Mouse (Mus musculus): ENCODE results near the gene Metrn. TPM values are rescaled to one million over a fixed set of nuclear protein-coding genes. Genes with fewer than 3 reads are reported as not detected.
A peak's percentile ranks its signal among the peaks of the same experiment; 100 is the strongest.

Gene Metrn
- polyA plus RNA-seq, 1 experiment from 2014 or later: 21.4 TPM

DNA sequence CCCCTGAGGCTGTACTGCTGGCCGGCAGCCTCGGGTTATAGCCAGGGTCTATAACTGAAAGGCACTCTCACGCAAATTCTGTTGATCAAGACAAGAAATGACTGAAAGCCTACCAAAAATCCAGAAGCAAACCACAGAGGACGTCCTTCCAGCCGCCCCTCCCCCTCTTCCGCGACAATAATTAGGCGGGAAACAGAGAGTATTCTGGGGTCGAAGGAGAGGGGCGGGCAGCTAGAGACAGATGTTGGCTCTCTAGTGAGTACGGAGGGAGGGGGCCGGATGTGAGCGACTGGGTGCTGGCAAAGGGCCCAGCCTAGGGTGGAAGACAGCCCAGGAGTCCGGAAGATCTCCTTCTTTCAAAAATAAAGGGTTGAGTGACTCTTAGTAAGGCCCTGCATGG lies 4.3 kb downstream of the Metrn start, which contains the start of gene Fam173a:
Fam173a (minus strand) TSS at position 287 of the 400 bp plus-strand sequence.
- H3K36me3 ChIP-seq (ENCODE audit: control insufficient read depth, insufficient read depth): peaks cover 16% of the 10 kb centered on the region; the same call in 1 of the 2 replicates
- H3K4me2 ChIP-seq (replicated peaks; ENCODE audit: low read depth): peak within 1 kb of the TSS; percentile 85
- no peaks in the 10 kb centered on the region for H3K27me3 ChIP-seq (replicated peaks; ENCODE audit: control insufficient read depth, insufficient read depth, low read length)
- ATAC-seq: peak; percentile 25; the same call in 1 of the 2 replicates
- peak within 1 kb of the TSS; percentile 76 for H3K9ac ChIP-seq (ENCODE audit: low read depth, low read length)
- peak within 1 kb of the TSS; percentile 99 for H3K27ac ChIP-seq (ENCODE audit: low read depth, low read length)
- peak within 1 kb of the TSS; percentile 83 for H3K4me3 ChIP-seq (ENCODE audit: low read depth, low read length)
- WGBS: 0% methylated on average over 14 of the region's 14 CpGs
- TF ChIP-seq CTCF (IDR thresholded peaks at IDR 0.05; ENCODE audit: low read depth): no peak
- H3K9me3 ChIP-seq (ENCODE audit: control insufficient read depth): no peaks in the 10 kb centered on the region
- peaks cover 22% of the 10 kb centered on the region; the same call in 1 of the 2 replicates for H3K4me1 ChIP-seq (replicated peaks; ENCODE audit: control insufficient read depth, insufficient read depth, low read length)

DNA sequence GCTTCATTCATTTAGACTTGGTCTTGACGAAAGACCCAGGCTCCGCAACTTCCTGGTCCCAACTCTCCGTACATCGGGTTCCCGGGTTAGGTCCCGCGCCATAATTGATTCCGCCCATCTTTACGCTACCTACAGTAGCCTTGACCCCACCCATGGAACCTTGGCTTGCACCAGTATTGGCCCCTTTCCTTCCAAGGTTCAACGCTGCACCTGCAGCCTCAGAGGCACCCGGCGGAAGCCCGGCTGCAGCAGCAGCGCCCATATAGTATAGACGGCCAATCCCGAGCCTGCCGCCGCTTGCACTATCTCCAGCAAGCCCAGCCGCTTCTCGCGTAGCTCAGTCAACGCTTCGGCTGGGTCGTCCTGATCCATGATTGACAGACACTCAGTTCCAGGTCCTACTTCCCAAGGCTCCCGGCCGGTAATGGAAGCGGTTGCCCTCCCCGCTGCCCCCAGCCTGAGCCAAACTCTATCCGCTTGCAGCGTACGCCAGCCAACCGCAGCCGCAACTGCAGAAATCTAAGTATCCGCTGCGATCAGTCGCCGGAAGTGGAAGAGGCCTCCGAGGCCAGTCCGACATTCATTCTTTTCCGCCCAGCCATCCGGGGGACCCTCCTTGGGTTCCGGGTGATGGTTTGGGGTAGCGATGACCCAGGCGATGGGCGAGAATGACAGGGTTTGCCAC lies 5.0 kb downstream of the Metrn start:
- peak overlapping the region; percentile 99 for H3K27ac ChIP-seq (ENCODE audit: low read depth, low read length)
- H3K36me3 ChIP-seq (ENCODE audit: control insufficient read depth, insufficient read depth): peaks cover 19% of the 10 kb centered on the region; the same call in 1 of the 2 replicates
- H3K9me3 ChIP-seq (ENCODE audit: control insufficient read depth): no peaks in the 10 kb centered on the region
- H3K4me3 ChIP-seq (ENCODE audit: low read depth, low read length): peak overlapping the region; percentile 83
- peaks cover 19% of the 10 kb centered on the region; the same call in 1 of the 2 replicates for H3K4me1 ChIP-seq (replicated peaks; ENCODE audit: control insufficient read depth, insufficient read depth, low read length)
- no peaks in the 10 kb centered on the region for H3K27me3 ChIP-seq (replicated peaks; ENCODE audit: control insufficient read depth, insufficient read depth, low read length)
- under 1% methylated on average over 45 of the region's 45 CpGs for WGBS
- H3K9ac ChIP-seq (ENCODE audit: low read depth, low read length): peak overlapping the region; percentile 76
- TF ChIP-seq CTCF (IDR thresholded peaks at IDR 0.05; ENCODE audit: low read depth): no peak
- ATAC-seq: peak; percentile 92
- H3K4me2 ChIP-seq (replicated peaks; ENCODE audit: low read depth): peak overlapping the region; percentile 85

DNA sequence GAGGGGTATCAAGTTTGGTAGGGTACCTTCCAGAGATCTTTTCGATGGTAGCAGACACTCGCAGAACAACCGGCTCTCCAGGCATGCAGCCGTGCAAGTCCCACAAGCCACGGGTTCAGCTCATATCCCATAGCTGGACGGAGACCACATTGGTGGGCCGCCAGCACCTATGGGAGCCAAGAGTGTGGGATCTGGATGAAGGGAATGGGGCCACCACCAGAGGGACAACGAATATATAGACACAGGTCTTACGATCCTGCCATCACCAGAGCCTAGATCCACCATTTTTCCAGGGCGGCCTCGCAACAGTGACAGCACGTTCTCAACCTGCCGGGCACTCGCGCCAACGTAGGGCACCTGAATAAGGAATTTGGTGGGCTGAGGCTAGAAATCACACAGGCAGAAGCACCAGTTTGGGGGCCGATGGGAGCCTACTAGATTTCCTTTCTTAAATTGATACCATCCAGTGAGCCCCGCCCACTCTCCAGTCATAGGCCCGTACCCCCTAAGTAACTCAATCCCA lies 5.6 kb downstream of the Metrn start:
- Histone ChIP-seq H3K4me2 (replicated peaks; ENCODE audit: low read depth) (peak overlapping the region; percentile 85), H3K4me1 (replicated peaks; ENCODE audit: control insufficient read depth, insufficient read depth, low read length) (peaks cover 19% of the 10 kb centered on the region; the same call in 1 of the 2 replicates), H3K9ac (ENCODE audit: low read depth, low read length) (peak overlapping the region; percentile 76), H3K36me3 (ENCODE audit: control insufficient read depth, insufficient read depth) (peaks cover 19% of the 10 kb centered on the region; the same call in 1 of the 2 replicates), H3K27ac (ENCODE audit: low read depth, low read length) (peak overlapping the region; percentile 99), H3K4me3 (ENCODE audit: low read depth, low read length) (peak overlapping the region; percentile 83), H3K9me3 (ENCODE audit: control insufficient read depth) (no peaks in the 10 kb centered on the region), H3K27me3 (replicated peaks; ENCODE audit: control insufficient read depth, insufficient read depth, low read length) (no peaks in the 10 kb centered on the region)
- TF ChIP-seq CTCF (IDR thresholded peaks at IDR 0.05; ENCODE audit: low read depth): 0 out of 2 replicates have a peak, but pooled peaks have one; percentile 30
- no peak for ATAC-seq
- 20% methylated on average over 19 of the region's 19 CpGs for WGBS

DNA sequence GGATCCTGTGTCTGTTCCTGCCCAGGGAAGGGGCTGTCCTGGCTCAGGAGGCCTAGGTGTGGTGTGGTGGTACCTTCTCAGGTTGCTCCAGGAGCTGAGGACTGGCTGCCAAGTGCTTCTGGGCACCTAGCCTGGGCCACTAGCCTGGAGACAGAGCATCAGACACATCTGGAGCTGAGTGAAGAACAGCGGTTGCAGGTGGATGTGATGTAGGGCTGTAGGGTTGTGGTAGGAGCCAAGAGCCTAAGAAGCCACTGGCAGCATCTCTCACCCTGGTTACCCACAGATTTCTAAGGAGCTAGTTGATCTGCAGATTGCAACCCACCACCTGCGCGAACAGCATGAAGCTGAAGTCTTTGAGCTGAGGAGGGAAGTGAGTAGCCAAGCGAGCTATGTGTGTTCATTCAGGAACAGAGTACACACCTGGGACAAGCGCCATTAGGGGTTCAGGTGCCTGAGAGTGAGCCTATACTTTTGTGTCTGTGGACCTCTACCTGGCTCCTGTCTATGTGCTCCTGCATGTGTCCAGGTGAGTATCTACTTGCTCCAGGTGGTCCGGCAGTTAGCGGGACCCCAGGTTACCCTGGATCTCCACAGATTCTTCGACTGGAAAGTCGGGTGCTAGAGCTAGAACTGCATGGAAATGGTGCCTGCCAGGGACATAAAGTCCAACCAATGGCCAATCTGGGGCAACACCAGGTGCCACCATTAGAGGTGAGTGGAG lies 10.0 kb downstream of the Metrn start:
- H3K4me3 ChIP-seq (ENCODE audit: low read depth, low read length): no peak overlapping the region
- H3K9ac ChIP-seq (ENCODE audit: low read depth, low read length): no peak overlapping the region
- ATAC-seq: no peak
- TF ChIP-seq CTCF (IDR thresholded peaks at IDR 0.05; ENCODE audit: low read depth): no peak
- peaks cover 32% of the 10 kb centered on the region; the same call in 1 of the 2 replicates for H3K36me3 ChIP-seq (ENCODE audit: control insufficient read depth, insufficient read depth)
- H3K9me3 ChIP-seq (ENCODE audit: control insufficient read depth): no peaks in the 10 kb centered on the region
- WGBS: 89% methylated on average over 9 of the region's 9 CpGs
- peaks cover 10% of the 10 kb centered on the region; the same call in 1 of the 2 replicates for H3K4me1 ChIP-seq (replicated peaks; ENCODE audit: control insufficient read depth, insufficient read depth, low read length)
- no peak overlapping the region for H3K4me2 ChIP-seq (replicated peaks; ENCODE audit: low read depth)
- no peaks in the 10 kb centered on the region for H3K27me3 ChIP-seq (replicated peaks; ENCODE audit: control insufficient read depth, insufficient read depth, low read length)
- no peak overlapping the region for H3K27ac ChIP-seq (ENCODE audit: low read depth, low read length)

DNA sequence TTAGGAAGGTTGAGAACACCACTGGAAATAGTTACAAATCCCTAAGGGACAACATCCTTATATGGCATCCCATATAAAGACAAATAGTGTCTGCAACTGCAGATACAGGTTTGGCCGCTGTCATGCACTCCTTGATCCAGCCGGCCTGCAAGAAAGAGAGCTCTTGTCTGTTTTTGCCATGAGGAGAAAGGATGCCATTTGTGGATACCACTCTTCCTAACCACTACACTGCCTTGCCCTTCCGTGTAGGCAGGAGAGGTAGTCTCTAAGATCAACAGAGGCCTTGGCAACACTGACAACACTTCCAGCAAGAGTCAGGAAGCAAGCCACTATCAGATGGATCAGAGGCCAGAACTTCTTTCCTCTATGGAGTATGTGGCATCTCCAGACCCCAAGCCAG lies 10.7 kb downstream of the Metrn start, which contains the start of gene Ccdc78:
Ccdc78 (plus strand) TSS at position 301 of the 400 bp plus-strand sequence.
- Histone ChIP-seq H3K4me2 (replicated peaks; ENCODE audit: low read depth) (peak within 1 kb of the TSS; percentile 88), H3K4me1 (replicated peaks; ENCODE audit: control insufficient read depth, insufficient read depth, low read length) (peaks cover 6% of the 10 kb centered on the region; the same call in 1 of the 2 replicates), H3K9me3 (ENCODE audit: control insufficient read depth) (no peaks in the 10 kb centered on the region), H3K27ac (ENCODE audit: low read depth, low read length) (no peak within 1 kb of the TSS), H3K27me3 (replicated peaks; ENCODE audit: control insufficient read depth, insufficient read depth, low read length) (no peaks in the 10 kb centered on the region), H3K4me3 (ENCODE audit: low read depth, low read length) (peak within 1 kb of the TSS; percentile 65), H3K9ac (ENCODE audit: low read depth, low read length) (peak within 1 kb of the TSS; percentile 55; the same call in 1 of the 2 replicates), H3K36me3 (ENCODE audit: control insufficient read depth, insufficient read depth) (peaks cover 38% of the 10 kb centered on the region; the same call in 1 of the 2 replicates)
- no peak for TF ChIP-seq CTCF (IDR thresholded peaks at IDR 0.05; ENCODE audit: low read depth)
- WGBS: 76% methylated on average over 3 of the region's 3 CpGs
- ATAC-seq: no peak

Data from intestine, postnatal 0 days (tissue).